Mouse (Mus musculus) stomach, embryonic 14.5 days (tissue): ENCODE measurements around the gene Gm20517. TPM values are rescaled to one million over a fixed set of nuclear protein-coding genes. Genes with fewer than 3 reads are reported as not detected.

Source experiments
- ATAC-seq: fragments of 200-750 bp; cut with Nextera tagmentation; 2 replicates; pipeline ENCODE4 v1.8.0; 2017; ENCODE audit warnings: low read depth, moderate TSS enrichment; ENCODE audit not compliant: insufficient number of reproducible peaks, insufficient read depth, low FRiP score
- H3K27ac ChIP-seq: fragments of 300-500 bp; sonication (generic); 2 replicates; pipeline ENCODE4 v1.5.1; 2014; ENCODE audit warnings: mild to moderate bottlenecking, low read length, moderate library complexity, mixed read lengths
- H3K27me3 ChIP-seq: fragments of 300-500 bp; sonication (generic); 2 replicates; pipeline ENCODE4 v1.6.1; 2014; ENCODE audit warnings: low read length, control low read depth, mixed read lengths; ENCODE audit not compliant: control insufficient read depth, insufficient read depth
- H3K36me3 ChIP-seq: fragments of 300-500 bp; sonication (generic); 2 replicates; pipeline ENCODE4 v1.6.1; 2014; ENCODE audit warnings: mild to moderate bottlenecking, control low read depth, low read length, moderate library complexity, mixed read lengths; ENCODE audit not compliant: control insufficient read depth, insufficient read depth
- H3K4me1 ChIP-seq: fragments of 300-500 bp; sonication (generic); 2 replicates; pipeline ENCODE4 v1.6.1; 2014; ENCODE audit warnings: low read length, control low read depth, mixed read lengths; ENCODE audit not compliant: control insufficient read depth, insufficient read depth
- H3K4me2 ChIP-seq: fragments of 300-500 bp; sonication (generic); replicated peaks from 2 replicates; pipeline ENCODE4 v1.6.1; 2014; ENCODE audit warnings: low read depth, low read length, control low read depth
- H3K4me3 ChIP-seq: fragments of 300-500 bp; sonication (generic); 2 replicates; pipeline ENCODE4 v1.5.1; 2014; ENCODE audit warnings: low read depth, low read length, control low read depth
- H3K9ac ChIP-seq: fragments of 300-500 bp; sonication (generic); replicated peaks from 2 replicates; pipeline ENCODE4 v1.6.1; 2014; ENCODE audit warnings: low read depth, mild to moderate bottlenecking, control low read depth, low read length, moderate library complexity, mixed read lengths
- H3K9me3 ChIP-seq: fragments of 300-500 bp; sonication (generic); 2 replicates; pipeline ENCODE4 v1.6.1; 2016; ENCODE audit warnings: low read depth, low read length, control low read depth; ENCODE audit not compliant: control insufficient read depth
- WGBS: fragments of 180-500 bp; shearing (Covaris S2); extraction: QIAGEN DNeasy Blood & Tissue Kit; methylation state at CpG from one replicate; pipeline ENCODE4 v1.1.7; 2014; 5-methylcytosine and 5-hydroxymethylcytosine counted together
- polyA plus RNA-seq: library from polyadenylated mRNA; unstranded; fragments of >200 nt; fragmentation: Nextera tagmentation; extraction: Ambion mirVana; gene quantifications from 2 replicates; pipeline ENCODE4 v1.2.1, GENCODE M21; 2014

The Gm20517 gene
- polyA plus RNA-seq, 1 experiment from 2014 or later: 1.5 TPM

DNA sequence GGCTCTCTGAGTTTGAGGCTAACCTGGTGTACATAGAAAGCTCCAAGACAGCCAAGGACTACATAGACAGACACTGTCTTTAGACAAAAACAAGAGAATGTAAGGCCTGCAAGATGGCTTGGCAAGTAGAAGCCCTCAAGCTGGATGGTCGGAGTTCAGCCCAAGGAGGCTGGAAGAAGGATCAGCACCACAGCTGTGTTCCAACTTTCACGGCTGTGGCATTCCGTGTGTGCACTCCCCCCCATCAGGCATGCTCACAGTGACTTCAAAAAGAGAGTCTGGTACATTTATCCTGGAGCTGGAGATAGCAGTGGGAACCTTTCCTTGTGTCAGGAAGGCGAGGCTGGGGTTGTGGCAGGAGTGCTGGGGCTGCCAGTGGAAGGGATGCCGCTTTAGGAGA is 14.6 kb downstream of the Gm20517 start:
- Histone ChIP-seq H3K9ac (no peak overlapping the region), H3K27ac (no peak overlapping the region), H3K4me1 (peaks cover 10% of the 10 kb centered on the region), H3K27me3 (no peaks in the 10 kb centered on the region), H3K4me3 (no peak overlapping the region), H3K9me3 (no peaks in the 10 kb centered on the region), H3K36me3 (peaks cover 33% of the 10 kb centered on the region), H3K4me2 (no peak overlapping the region)
- ATAC-seq: no peak
- 83% methylated on average over 5 of the region's 5 CpGs for WGBS

DNA sequence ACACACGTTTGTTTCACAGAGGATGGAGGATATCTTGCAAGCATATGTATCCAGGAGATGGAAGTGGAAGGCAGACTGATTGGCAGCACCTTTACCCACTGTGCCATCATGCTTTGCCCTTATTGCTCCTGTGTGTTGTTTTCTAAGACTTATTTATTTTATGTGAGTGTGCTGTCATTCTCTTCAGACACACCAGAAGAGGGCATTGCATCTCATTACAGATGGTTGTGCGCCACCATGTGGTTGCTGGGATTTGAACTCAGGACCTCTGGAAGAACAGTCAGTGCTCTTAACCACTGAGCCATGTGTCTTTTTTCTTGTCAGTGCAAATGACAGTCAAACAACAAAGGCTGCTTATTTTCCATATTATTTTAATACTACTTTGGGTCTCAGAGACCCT is 16.4 kb downstream of the Gm20517 start:
- WGBS: 87% methylated on average over 2 of the region's 2 CpGs
- ATAC-seq: no peak
- no peaks in the 10 kb centered on the region for H3K27me3 ChIP-seq
- no peak overlapping the region; the same call in 1 of the 2 replicates for H3K4me3 ChIP-seq
- peaks cover 24% of the 10 kb centered on the region for H3K36me3 ChIP-seq
- peaks cover 19% of the 10 kb centered on the region for H3K4me1 ChIP-seq
- H3K9me3 ChIP-seq: no peaks in the 10 kb centered on the region
- peak overlapping the region; percentile 98 for H3K4me2 ChIP-seq
- no peak overlapping the region for H3K27ac ChIP-seq
- no peak overlapping the region for H3K9ac ChIP-seq

DNA sequence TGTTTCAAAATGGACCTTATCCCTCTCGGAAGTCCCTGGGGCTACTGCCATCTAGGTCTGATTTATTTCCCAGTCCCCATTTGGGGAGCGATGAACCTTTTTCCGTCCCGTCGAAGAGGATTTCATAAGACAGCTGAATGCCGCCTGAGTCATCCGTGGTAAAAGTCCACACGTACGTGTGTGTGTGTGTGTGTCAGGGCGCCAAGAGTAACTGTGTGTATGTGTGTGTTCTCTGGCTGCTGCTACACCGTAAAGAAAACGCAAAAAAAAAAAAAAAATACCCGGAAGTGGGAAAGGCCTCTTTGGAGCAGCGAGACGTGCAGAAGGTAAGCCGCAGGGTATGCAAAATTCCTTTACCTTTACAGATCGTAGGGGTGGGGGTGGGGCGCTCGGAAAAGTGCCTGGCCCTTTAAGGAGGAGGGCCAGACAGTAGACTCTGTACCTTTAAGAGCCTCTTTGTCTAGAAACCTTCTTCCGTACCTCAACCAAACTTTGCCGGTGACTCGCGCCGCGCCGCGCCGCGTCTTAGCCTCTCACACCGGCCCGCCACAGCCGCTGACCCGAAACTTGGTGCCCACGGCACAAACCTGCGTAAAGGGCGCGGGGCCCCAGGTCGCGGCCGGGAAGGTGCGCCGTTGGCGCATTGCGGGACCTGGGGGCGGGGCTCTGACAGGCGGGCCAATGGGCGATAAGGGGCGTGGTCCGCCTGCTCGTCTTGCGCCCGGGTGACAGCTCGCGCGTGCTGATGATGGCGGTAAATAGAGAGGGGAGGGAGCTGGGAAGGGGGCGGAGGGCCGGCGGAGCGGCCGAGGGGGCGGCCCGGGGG is 17.7 kb downstream of the Gm20517 start:
- under 1% methylated on average over 62 of the region's 63 CpGs for whole genome bisulfite sequencing
- peak; percentile 94 for ATAC-seq

DNA sequence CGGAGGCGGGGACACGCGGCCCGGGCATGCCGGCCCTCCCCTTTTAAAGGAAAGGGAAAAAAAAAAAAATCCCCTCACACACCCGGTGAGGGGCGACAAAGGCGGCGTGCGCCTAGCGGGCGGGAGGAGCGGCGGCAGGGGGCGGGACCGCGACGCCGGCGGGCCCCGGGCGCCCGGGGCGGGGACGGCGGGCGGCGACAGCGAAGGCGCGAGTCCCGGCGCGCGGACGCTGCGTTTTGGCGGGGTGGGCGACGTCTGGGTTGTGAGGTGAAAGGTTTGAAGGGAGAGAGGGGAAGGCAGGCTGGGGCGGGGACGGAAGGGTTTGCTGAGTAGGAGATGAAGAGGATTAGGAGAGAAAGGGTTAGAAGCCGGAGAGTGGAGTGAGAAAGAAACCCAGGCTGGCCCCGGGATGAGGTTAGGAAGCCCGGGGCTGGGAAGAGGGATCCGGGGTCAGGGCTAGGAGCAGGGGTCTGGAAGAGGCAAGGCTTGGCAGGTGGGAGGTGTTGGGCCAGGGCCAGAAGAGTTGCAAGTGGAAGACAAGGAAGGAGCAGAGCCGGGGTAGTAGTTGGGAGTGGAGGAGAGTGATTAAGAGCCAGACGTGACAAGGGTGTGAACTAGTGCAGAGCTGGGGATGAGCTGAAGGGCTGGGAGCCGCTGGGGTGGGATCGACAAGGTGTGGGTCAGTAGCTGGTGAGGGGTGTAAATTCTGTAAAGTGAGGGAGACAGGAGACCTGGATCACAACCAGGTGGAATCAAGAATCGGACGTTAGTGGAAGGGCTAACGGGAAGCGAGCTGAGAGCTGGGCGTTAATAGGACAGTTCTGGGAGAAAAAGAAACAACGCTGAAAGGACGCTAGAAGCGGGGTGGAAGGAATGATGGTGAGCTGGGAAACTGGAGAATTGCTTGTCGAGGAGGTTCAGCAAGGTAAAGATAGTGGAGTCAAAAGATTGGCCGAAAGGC is 18.6 kb downstream of the Gm20517 start:
- Histone ChIP-seq H3K9ac (peak overlapping the region; percentile 71), H3K9me3 (no peaks in the 10 kb centered on the region), H3K4me2 (peak overlapping the region; percentile 98), H3K27me3 (no peaks in the 10 kb centered on the region), H3K27ac (peak overlapping the region; percentile 91), H3K4me1 (peaks cover 23% of the 10 kb centered on the region), H3K36me3 (peaks cover 8% of the 10 kb centered on the region; the same call in 1 of the 2 replicates), H3K4me3 (peak overlapping the region; percentile 67)
- WGBS: under 1% methylated on average over 60 of the region's 61 CpGs
- ATAC-seq: peak; percentile 30; the same call in 1 of the 2 replicates

More for the DNA sequence above, 17.7 kb downstream of the Gm20517 start:
- Histone ChIP-seq H3K27ac (peak overlapping the region; percentile 91), H3K4me3 (peak overlapping the region; percentile 67), H3K9me3 (no peaks in the 10 kb centered on the region), H3K9ac (peak overlapping the region; percentile 71), H3K4me2 (peak overlapping the region; percentile 98), H3K36me3 (peaks cover 11% of the 10 kb centered on the region), H3K27me3 (no peaks in the 10 kb centered on the region), H3K4me1 (peaks cover 23% of the 10 kb centered on the region)

DNA sequence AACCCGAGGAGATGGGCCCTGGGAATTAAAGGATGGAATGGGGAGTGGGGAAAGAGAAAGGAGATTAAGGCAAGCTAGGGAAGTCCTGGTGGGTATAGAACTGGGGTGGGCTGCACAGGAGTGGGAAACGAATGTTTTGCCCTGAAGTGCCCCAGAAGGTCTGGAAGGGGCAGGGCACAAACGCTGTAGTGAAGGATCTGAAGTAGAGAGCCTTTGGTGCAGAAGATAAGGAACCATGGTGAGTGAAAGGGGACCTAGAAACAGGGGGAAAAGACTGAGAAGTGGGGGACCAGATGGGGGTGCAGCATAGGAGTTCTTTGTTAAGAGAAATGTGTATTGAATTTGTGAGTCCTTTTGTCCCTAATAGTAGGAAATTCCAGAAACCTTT is 19.3 kb downstream of the Gm20517 start, which contains the start of gene Usp49:
Usp49 (plus strand) TSS at position 13 of the 388 bp plus-strand sequence.
- Histone ChIP-seq H3K9ac (peak within 1 kb of the TSS; percentile 71), H3K27me3 (no peaks in the 10 kb centered on the region)
- WGBS: 2% methylated on average over 3 of the region's 3 CpGs

DNA sequence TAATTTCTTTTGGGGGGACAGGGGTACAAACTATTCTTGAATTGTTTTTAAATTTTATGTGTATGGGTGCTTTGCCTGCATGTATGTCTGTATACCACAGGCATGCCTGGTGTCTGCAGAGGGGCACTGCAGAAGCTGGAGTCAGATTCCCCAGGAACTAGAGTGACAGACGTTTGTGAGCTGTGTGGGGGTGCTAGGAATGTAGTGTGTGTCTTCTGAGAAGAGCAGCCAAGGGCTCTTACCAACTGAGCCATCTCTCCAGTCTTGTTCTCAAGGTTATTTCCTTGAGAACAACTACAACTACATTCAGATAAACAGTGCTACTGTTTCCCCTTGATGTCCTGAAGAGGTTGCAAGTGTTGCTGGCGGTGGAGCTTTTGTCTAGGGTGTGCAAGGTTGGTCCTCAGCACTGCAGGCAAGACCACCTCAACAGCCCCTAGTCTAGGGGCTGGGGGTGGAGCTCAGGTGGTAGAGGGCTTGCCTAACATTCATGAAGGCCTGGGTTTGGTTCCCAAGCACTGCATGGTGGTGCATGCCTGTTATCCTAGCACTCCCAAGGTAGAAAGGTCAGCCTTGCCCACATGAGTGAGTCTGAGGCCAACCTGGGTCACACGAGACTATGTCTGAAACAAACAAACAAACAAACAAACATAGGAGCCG is 20.9 kb downstream of the Gm20517 start:
- no peak overlapping the region for H3K4me2 ChIP-seq
- no peak overlapping the region for H3K4me3 ChIP-seq
- no peak overlapping the region for H3K27ac ChIP-seq
- no peak for ATAC-seq
- H3K9ac ChIP-seq: no peak overlapping the region
- WGBS: 68% methylated on average over 4 of the region's 4 CpGs
- no peaks in the 10 kb centered on the region for H3K27me3 ChIP-seq
- H3K36me3 ChIP-seq: no peaks in the 10 kb centered on the region
- H3K9me3 ChIP-seq: no peaks in the 10 kb centered on the region
- H3K4me1 ChIP-seq: peaks cover 23% of the 10 kb centered on the region

More for the DNA sequence above, 19.3 kb downstream of the Gm20517 start, which contains the start of gene Usp49:
- no peaks in the 10 kb centered on the region for H3K9me3 ChIP-seq
- no peak for ATAC-seq
- peaks cover 23% of the 10 kb centered on the region for H3K4me1 ChIP-seq
- peak within 1 kb of the TSS; percentile 91 for H3K27ac ChIP-seq
- H3K4me3 ChIP-seq: peak within 1 kb of the TSS; percentile 67
- peaks cover 3% of the 10 kb centered on the region; the same call in 1 of the 2 replicates for H3K36me3 ChIP-seq
- peak within 1 kb of the TSS; percentile 98 for H3K4me2 ChIP-seq

DNA sequence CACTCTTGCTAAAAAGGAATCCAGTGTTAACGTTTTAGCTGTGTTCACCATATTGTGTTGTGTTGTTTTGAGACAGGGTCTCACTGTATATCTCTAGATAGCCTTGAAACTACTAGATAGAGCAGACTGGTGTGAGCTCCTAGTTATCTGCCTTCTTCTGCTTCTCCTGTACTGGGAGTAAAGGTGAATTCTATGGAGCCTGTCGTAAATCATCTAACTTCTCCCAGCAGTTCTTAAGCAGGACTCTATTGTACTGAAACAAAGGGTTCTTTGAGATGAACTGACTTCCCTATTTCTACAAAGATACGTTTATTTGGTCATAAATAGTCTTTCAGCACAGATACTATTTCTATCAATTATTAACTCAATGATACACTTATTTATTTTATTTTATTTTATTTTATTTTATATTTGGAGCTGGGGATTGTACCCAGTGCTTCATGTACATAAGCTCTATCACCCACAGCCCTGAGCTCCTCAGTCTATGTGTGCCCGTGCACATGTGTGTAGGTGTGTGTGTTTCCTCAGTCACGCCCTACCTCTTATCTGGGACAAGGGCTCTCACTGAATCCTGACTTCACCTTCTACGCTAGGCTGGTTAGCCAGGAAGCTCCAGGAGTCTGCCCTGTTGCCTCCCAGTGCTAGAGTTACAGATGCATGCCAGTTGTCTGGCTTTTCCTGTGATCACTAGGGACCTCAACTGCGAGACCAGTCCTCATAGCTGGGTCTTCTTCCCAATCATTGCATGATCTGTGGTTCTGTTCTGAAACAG is 22.8 kb downstream of the Gm20517 start:
- Histone ChIP-seq H3K4me2 (no peak overlapping the region), H3K36me3 (no peaks in the 10 kb centered on the region), H3K27me3 (no peaks in the 10 kb centered on the region), H3K27ac (no peak overlapping the region), H3K4me1 (peaks cover 18% of the 10 kb centered on the region; the same call in 1 of the 2 replicates), H3K4me3 (no peak overlapping the region), H3K9me3 (no peaks in the 10 kb centered on the region), H3K9ac (no peak overlapping the region)
- no peak for ATAC-seq
- 71% methylated on average over 7 of the region's 7 CpGs for WGBS
